Mouse (Mus musculus) embryo, embryonic 10.5 days (tissue): ENCODE results near the gene F11r.

Source experiments
- DNase-seq: peaks from one replicate; pipeline ENCODE4 v3.0.0-alpha.2; 2015; ENCODE audit warnings: low spot score

The F11r gene

DNA sequence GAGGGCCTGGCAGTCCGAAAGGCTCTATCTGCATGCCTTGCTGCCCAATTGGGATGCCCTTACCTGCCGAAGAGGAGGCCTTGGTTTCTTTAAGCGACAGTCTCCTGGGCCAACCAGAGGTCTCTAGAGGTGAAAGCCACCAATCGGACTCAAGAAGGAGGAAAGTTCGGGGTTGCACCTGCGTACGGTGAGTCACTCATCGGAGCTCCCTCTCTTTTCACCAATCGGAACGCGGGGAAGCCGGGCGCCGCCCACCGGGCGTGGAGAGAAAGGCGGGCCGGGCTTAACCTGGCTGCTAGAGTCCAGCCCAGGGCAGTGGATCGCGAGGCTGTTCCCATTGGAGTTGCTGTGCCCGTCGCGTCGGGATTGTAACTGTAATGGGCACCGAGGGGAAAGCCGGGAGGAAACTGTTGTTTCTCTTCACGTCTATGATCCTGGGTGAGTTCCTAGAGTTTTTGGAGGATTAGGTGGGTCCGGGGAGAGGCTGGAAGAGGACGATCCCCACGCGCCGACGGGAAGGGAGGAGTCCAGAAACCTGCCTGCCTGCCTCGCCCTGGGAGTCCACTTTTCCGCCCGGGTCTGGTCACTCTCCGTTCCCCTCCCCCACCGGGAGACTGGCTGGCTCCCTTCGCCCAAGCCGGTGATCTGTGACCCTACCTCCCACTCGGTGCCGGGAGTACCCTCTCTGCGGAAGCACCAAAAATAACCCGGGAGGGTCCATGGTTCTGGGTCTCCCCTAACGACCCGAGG is at the start of gene F11r:
Gene F11r, plus strand, starts transcription at position 272 of the 750 bp plus-strand sequence.
- peak; percentile 80 for DNase-seq

DNA sequence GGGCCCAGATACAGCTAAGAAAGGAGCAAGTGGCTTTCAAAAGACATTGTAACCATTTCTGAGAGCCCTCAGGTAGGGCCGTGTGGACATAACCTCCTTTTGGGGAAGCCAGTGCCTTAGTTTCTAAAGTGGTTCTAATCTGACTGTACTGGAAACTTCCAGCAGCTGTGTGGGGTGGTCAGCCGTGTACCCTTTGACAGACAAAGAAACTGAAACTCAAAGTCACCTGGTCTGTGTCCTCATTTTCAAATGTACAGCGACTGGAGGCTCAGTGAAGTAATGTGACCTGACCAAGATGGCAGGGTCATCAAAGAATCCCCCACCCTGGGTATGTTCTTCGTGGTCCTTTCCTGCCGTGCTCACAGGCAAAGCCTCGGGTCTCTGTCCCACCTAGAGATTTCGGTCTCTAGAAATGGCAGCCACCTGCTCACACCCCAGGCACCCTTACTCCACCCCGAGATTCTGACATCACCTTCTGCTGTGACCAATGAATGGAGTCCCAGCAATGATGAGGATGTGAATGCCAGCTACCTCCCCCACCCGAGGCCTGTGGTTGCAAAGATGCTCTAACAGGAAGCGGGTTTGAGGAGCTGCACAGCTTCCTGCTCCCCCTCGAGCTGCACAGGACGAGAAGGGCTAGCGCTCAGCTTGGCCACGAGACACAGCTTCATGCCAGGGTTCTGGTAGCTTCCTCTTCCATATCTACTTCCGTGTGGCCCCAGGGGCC is 48.8 kb upstream of the F11r start, which contains the start of gene Arhgap30:
Gene Arhgap30, plus strand, starts transcription at position 579 of the 727 bp plus-strand sequence.
- no peak for DNase-seq

DNA sequence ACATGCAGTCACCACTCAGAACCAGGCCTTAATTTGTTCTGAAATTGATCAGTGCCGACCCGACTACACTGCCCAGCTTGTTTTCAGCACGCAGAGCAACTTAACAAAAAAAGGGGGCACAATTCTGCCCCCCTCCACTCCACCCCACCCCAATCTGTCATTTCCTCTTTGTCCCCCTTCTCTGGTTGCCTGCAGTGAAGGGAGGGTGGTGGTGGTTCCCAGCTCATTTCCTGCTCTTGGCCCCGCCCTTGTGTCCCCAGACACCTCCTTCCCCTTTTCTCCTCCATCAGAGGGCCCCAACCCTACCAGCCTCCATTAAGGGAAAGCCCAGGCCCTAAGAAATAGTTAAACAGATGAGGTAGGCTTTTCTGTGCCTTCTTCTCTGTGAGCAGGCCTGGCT is 47.2 kb upstream of the F11r start:
- no peak for DNase-seq

DNA sequence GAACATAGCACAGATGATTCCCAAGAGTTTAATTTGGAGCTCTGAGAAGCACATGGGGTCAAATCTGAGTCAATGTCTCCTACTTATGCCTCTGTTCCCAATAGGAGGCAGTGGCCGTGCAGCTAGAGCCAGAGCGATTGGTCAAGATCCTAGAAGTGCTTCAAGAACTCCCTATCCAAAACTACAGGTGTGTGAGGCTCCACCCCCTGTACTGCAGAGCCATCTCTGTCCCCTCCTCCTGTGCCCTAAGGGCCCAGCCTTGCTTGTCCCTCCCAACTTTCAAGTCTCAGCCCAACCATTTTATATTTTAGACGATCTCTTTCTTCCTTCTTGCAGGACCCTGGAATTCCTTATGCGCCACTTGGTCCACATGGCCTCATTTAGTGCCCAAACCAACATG is 35.5 kb upstream of the F11r start:
- DNase-seq, result no peak

DNA sequence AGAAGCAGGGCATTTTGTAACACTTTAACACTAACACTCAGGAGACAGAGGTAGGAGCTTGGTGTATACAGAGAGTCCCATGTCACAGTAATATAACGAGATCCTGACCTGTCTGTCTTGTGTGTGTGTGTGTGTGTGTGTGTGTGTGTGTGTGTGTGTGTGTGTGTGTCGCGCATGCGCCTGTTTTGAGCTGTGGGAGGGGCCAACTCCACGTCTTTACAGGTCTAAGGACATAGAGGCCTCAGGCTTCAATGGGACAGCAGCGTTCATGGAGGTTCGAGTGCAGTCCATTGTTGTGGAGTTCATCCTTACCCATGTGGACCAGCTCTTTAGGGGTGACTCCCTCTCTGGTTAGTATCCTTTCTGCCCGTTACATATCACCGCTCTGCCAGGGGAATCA is 34.3 kb upstream of the F11r start:
- DNase-seq, result no peak

DNA sequence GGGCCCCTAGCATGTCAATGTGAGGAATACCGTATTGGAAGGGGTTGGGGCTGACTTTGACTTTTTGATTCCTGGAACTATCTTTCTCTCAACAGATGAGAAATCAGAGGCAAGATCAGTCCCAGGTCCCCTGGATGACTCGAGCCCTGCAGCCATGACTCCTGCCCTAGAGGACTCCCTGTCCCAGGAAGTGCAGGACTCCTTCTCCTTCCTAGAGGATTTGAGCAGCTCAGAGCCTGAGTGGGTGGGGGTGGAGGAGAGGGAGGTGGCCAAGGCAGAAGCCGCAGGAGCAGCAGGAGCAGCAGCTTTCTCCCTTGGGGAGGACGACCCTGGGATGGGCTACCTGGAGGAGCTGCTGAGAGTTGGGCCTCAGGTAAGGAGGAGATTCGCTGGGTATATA is 30.1 kb upstream of the F11r start:
- DNase-seq, result no peak

DNA sequence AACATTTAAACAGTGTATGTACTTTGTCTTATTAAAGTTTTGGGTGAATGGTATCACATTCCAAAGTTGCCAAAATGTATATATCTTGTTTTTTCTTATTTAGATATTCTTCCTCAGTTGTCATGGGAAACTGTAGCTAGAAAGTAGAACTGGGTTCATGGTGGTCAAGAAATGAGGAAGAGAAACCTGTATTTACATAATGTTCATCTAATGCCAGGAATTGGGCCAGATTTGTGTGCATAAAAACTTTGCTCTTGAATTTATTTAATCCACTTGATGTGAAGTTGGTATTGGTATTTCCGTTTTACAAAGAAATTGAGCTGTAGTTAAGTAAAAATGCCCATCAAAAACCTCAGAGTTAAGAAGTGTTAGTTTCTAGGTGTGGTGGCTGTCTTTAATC is 27.1 kb upstream of the F11r start:
- DNase-seq, result peak; percentile 4

DNA sequence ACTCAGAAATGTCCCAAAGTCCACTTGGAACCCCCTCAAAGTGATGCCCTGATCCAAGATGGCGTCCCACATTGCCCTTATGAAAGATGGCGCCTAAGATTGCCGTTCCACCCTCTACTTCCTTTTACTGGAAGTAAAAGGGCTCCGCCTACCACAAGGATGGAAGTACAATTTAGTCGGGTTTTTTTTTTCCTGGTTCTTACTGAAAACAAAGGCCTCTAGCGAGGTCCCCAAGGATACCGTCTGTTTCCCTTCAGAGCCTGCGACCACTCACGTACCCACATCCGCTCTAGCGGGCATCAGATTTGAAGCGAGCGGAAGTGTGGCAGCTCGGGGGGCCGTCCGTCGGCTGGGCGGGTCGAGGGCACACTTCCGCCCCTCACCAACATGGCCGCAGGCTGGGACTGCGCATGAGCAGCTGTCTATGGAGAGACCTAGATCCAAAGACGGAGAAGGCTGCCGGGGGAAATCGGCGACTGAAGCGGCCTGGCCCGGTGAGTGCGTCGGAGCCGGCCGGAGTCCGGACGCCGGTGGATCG is 26.3 kb upstream of the F11r start, which contains the start of gene Usf1:
Gene Usf1, plus strand, starts transcription at position 367 of the 538 bp plus-strand sequence.
- DNase-seq, result peak; percentile 97

DNA sequence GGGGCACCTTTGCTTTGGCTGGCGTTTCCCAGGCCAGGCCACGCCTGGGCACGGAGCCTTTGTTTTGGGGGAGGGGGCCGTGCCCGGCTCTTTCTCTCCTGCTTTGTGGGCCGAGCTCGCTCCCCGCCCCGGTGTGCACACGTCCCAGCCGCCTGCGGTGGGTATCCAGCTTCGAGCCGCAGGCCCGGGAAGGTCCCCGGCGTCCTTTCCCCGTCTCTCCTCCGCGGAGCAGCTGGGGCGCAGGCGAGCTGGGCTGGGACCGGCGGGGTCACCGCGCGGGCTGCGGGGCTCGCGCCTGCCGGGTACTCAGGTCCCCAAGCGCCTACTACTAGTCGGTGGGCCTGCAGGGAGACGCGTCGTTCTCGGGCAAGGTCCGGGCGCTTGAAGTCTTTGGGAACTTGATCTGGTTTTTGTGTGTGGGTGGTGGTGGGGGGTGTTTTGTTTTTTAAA is 25.8 kb upstream of the F11r start:
- no peak for DNase-seq

DNA sequence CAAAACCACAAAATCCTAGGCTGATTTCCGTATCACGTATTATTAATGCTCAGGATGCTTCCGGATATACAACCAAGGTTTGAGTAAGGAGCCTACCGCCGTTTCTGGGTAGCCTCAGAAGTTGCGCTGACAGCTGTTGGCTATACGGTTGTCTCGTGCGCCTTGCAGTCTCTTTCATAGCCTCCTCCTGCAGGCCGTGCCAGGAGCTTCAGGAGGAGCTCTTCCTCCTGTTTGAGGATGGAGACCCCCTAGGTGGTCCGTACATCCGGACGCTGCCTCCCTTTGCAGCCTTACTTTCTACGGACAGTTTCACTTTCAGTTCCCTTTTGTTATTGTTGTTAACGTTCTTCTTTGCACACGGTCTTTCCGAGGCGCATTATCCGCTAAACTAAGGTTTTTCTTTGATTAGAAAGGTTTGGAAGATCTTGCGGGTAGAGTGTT is 25.3 kb upstream of the F11r start:
- peak; percentile 78 for DNase-seq

DNA sequence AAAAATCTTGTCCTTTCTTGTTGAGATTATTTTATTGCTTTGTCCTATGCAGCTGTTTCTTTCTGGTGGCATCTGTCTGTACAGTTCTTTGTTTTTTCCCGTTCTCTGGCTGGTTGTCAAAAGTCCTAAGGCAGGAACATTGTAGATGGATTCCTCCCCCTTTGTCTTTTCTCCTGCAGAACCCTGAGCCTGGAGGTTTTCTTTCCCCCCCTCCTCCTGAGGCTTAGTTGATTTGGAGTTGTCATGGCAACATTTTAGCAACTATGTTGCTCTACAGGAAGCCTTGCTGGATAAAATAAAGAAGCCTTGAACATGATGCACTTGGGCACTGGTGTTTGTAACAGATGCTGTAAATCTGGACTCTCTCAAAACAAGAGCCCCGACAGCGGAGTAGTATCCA is 24.9 kb upstream of the F11r start:
- DNase-seq, result peak; percentile 65

DNA sequence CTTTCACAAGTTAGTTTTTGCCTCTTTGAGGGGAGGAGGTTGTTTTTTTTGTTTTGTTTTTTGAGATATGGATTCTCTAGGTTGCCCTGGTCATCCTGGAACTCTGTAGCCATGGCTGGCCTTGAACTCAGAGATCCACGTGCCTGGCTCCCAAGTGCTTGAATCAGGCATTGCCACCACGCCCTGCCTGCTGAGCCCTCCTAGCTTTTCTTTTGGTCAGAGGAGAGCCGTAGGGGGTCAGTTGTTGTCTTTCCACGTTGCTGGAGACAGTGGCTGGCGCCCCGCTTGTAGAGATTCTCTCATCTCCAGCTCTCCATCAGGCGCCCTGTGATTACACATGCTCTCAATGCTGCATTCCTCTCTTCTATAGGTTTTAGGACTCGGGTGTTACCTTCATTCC is 23.7 kb upstream of the F11r start:
- DNase-seq, result no peak

DNA sequence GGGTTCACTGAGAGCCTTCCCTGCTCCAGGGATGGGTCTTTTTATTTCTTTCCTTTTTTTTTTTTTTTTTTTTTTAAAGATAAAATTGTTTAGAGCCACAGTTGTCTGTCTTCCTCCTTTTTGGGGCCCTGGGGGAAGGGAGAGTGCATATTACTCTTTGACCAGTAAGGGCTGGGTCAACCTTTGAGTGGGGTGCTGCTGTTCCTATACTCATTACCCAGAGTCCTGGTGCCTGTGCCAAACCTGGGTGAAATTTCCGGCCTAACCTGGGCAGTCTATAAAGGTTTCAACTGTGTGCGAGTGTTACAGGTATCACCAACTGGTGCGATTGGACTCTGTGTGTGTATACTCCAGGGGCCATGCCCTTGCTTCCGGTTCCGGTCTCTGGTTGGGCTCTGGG is 18.7 kb upstream of the F11r start, which contains the start of gene Tstd1:
Gene Tstd1, plus strand, starts transcription at position 213 of the 400 bp plus-strand sequence.
- no peak for DNase-seq

DNA sequence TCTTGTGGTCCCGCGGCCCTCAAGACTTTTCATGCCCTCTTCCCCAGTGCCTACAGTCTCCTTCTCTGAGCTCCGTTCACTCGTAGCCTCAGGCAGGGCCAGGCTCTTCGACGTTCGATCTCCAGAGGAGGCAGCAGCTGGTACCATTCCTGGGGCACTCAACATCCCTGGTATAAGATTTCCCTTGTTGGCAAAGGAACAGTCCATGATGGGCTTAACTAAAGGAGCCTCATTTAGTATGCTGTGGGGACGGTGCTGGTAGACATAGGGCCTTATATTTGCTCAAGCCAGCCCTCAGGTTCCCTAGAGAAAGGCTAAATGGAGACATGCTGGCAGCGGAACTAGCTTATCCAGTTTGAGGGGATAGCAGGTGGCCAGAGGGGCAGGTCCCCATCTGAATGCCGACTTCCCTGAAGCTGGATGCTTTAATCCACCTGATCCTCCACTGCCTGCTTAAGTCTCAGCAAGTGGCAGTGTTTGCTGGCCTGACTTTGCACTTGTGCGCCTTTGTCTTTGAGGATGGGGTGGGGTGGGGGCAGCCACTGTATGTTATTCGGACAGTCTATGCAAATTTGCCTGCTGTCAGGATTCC is 17.9 kb upstream of the F11r start:
- DNase-seq, result no peak

DNA sequence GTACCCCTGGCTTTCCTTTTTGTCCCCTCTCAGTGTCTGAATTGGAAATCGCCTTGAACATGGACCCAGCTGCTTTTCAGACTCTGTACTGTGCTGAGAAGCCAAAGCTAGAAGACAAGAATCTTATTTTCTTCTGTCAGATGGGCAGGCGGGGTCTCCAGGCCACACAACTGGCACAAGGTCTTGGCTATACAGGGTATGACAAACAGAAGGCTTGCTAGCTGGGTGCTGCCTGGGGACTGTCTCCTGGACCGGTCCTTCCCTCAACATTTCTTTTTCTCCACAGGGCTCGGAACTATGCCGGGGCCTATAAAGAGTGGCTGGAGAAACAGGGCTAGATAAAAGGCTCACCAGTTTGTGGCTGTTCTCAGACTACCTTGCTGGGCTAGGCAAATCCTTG is 17.4 kb upstream of the F11r start:
- DNase-seq, result no peak

DNA sequence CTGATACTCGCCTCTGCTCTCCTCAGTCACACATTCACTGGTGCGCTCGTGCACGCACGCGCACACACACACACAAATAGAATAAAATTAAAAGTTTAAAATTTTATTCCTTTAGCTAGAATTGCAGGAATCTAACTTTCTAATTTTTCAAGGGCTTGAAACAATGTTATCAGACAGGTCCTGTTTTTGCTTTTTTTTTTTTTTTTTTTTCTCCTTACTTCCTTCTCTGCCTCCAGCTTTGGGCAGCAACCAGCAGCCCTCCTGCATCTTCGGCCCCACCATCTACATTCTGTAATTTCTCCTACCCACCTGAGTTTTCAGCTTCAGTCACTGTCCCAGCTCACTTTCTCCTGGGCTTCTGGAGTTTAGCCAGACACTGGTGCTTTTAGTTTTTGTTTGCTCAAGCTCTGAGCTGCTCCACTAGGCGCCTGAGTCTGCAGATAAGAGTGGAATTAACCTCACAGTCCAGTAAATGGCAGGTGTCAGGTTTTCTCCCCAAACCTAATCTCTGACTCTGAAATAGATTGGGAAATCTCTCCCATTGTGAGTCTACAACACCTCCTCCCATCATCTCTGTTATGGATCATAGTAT is 14.7 kb upstream of the F11r start:
- no peak for DNase-seq

DNA sequence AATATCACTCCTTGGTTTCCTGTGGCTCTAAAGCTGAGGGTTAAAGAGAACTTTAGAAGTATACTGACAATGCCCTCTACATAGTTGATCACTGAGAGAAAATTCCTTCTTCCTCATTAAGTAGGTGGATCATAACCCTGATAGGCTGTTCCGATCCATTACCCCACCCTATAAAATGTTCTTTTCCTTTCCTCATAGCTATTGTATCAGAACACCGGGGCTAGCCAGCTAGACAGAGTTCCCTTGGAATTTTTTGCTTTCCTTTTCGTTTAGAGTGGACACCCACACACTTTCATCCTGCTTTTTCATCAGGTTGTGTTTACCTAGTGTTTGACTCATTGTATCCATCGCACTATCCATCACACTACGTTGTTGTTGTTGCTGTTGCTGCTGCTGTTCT is 12.7 kb upstream of the F11r start:
- DNase-seq, result no peak

DNA sequence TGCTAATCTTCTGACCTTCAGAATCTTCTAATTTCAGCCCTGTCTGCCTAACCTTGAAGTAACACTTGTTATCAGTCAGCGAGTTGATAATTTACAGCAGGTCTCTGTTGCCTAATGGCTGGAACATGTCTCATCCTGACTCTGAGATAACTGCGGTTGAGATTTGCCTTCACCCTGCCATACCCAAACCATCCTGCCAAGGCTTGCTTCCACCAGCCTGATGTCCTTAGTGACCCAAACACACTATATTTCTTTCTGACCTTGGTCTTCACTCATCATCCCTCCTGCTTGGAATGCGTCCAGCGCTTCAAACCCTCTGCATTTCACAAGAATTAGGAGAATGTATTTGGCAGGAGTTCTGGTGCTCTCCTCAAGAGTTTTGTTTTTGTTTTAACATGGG is 12.2 kb upstream of the F11r start:
- no peak for DNase-seq

DNA sequence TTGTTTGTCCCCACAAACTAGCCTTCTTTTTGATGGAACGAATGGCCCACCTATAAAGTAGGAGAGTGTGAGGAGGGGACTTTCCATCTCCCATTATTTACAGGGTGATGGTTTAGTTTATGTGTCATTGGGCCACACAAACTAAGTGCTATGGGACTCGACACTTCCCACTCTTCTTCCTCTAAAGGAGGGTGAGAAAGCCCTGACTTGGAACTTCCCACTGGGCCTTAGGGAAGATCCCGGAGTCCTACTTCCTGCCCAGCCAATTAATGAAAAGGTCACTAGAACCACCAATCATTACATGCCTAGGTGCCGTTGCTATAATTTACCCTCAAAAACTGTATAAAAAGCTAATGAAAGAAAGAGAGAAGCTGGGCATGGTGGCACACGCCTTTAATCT is 5.2 kb upstream of the F11r start:
- no peak for DNase-seq

DNA sequence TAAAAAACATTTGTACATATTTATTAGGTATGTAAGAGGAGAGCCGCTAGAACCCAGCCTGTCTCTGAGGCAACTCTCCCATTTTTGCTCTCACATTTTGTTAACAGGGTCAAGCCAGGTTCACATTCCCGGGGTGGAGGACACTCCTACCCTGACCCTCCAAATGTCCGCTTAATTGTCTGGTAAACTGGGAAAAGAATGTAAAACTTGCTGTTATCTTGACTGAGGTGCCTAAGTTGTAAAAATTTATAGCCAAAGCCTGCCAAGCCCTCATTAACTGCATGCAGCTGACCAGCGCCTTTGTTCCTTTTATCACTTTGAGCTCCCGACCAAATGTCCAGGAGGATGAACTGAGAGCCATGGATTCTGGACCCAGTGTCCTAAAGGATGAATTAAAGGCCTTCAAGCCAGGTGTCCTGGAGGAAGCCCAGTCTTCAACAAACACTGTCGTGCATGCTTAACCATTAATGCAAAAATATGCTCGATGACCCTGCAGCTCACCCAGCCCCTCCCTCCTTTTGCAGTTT is 2.0 kb upstream of the F11r start:
- DNase-seq, result peak; percentile 33

DNA sequence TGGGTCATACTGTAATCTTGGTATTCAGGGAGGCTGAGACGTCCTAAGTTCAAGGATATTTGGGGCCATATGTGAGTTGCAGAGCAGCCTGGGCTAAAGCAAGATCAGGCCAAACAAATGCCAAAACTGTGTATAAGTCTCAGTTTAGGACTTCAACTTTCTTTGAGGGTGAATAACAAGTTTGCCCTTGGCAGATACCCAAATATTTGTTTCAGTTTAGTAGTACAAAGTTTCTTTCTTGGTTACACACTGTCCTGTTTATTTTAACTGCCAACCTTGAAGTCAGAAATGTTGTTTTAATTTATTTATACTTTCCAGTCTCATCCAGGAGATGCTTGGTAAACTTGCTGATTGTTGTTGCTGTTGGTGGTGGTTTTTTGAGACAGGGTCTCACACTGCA is 1.4 kb upstream of the F11r start:
- DNase-seq, result no peak
